Mouse (Mus musculus): ENCODE results near the gene Birc5. TPM values are rescaled to one million over a fixed set of nuclear protein-coding genes. Genes with fewer than 3 reads are reported as not detected.

The Birc5 gene
- polyA plus RNA-seq, 1 experiment from 2014 or later, result 14.9 TPM

DNA sequence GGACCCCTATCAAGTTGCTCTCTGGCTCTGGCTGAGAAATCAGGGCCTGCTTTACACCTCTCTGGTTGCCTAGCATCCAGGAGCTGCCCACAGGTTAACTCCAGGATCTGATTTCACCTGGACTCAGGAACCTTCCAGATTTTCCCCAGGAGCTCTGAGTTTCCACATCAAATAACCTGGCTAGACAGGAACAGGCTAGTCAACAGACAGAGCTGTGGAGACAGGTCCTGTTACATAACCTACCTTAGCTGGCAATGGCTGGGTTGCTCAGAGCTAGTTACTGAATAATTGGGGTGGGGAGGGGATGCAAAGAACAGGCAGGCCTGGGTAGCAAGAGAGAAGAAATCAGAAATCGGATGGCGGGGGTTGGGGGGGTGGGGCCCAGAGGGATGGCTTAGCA lies 4.1 kb upstream of the Birc5 start:
- H3K4me2 ChIP-seq (ENCODE audit: low read depth, low read length), result no peak overlapping the region
- H3K4me3 ChIP-seq (ENCODE audit: low read depth, low read length), result no peak overlapping the region
- 90% methylated on average over 2 of the region's 2 CpGs for WGBS
- peaks cover 11% of the 10 kb centered on the region for H3K4me1 ChIP-seq (ENCODE audit: control insufficient read depth, insufficient read depth, low read length)
- H3K36me3 ChIP-seq (ENCODE audit: control insufficient read depth, insufficient read depth, low read length), result no peaks in the 10 kb centered on the region
- no peaks in the 10 kb centered on the region for H3K27me3 ChIP-seq (ENCODE audit: control insufficient read depth, insufficient read depth, low read length)
- H3K9ac ChIP-seq (replicated peaks; ENCODE audit: low read depth, low read length), result no peak overlapping the region
- no peaks in the 10 kb centered on the region for H3K9me3 ChIP-seq (ENCODE audit: control insufficient read depth, low read length)
- no peak overlapping the region for H3K27ac ChIP-seq (ENCODE audit: low read depth, low read length)
- ATAC-seq (ENCODE audit: low read depth), result no peak

DNA sequence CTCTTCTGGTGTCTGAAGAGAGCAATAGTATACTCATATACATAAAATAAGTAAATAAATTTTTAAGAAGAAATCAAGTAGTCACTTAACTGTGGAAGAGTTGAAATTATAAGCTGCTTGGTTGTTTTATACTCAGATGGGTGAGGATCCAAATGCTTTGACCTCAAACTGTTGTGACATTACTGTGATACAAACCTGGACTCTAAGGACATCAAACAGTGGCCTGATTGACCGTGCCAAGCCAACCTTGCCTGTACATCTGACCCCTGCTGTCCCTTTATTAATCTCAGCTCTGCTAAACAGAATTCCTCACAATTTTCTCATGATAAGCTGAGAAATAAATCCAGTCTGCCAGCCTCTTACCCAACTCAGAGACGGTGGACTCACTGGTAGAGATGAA lies 3.4 kb upstream of the Birc5 start:
- WGBS, result 79% methylated on average over 2 of the region's 2 CpGs
- no peak for ATAC-seq (ENCODE audit: low read depth)

DNA sequence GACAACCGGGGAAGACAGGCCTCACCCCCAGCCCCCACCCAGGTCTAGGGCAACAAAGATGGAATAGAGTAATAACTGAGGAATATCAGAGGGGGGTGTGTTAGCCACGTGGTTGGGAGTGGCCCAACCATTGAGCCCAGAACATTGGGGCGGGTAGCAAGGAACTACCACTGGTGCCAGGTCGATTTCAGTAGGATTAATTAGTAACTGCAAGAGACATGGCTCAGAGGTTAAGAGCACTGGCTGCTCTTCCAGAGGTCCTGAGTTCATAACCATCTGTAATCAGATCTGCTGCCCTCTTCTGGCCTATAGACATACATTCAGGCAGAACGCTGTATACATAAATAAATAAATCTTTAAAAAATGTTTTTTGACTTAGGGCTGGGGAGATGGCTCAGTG lies 2.4 kb upstream of the Birc5 start:
- Histone ChIP-seq H3K27me3 (ENCODE audit: control insufficient read depth, insufficient read depth, low read length) (no peaks in the 10 kb centered on the region), H3K27ac (ENCODE audit: low read depth, low read length) (no peak overlapping the region), H3K4me3 (ENCODE audit: low read depth, low read length) (no peak overlapping the region), H3K9ac (replicated peaks; ENCODE audit: low read depth, low read length) (no peak overlapping the region), H3K4me1 (ENCODE audit: control insufficient read depth, insufficient read depth, low read length) (peaks cover 11% of the 10 kb centered on the region), H3K36me3 (ENCODE audit: control insufficient read depth, insufficient read depth, low read length) (no peaks in the 10 kb centered on the region), H3K4me2 (ENCODE audit: low read depth, low read length) (no peak overlapping the region), H3K9me3 (ENCODE audit: control insufficient read depth, low read length) (no peaks in the 10 kb centered on the region)
- 54% methylated on average over 5 of the region's 5 CpGs for WGBS
- ATAC-seq (ENCODE audit: low read depth), result no peak

More for the DNA sequence above, 3.4 kb upstream of the Birc5 start:
- Histone ChIP-seq H3K9me3 (ENCODE audit: control insufficient read depth, low read length) (no peaks in the 10 kb centered on the region), H3K9ac (replicated peaks; ENCODE audit: low read depth, low read length) (no peak overlapping the region), H3K4me1 (ENCODE audit: control insufficient read depth, insufficient read depth, low read length) (peaks cover 11% of the 10 kb centered on the region), H3K4me2 (ENCODE audit: low read depth, low read length) (no peak overlapping the region), H3K27me3 (ENCODE audit: control insufficient read depth, insufficient read depth, low read length) (no peaks in the 10 kb centered on the region), H3K27ac (ENCODE audit: low read depth, low read length) (no peak overlapping the region), H3K36me3 (ENCODE audit: control insufficient read depth, insufficient read depth, low read length) (no peaks in the 10 kb centered on the region), H3K4me3 (ENCODE audit: low read depth, low read length) (no peak overlapping the region)

DNA sequence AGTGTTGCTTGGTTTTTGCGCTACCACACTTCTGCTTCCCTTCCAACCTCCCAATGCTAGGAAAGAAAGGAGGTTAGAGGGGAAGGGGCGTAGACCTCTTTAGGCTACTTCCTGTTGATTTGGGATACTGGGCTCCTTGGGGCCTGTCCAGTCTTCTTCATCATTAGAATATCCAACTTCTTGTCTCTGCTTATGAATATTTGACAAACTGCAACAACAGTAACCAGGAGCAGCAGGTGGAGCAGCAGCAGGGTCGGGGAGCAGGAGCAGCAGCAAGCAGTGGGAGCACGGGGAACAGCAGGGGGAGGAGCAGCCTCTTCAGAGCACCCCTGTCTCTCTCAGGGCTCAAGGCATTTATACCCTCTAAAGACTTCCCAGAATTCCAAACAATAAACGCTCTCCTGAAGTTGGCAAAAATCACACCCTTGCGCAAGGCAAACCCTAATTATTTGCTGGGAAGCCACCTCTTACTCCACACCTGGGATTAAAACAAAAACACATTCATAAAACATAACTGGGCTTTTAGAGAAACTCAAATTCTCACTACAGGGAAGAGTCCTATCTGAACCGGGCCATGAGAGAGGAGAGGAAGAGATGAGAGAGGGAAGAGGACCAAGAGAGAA lies 1.3 kb upstream of the Birc5 start:
- Histone ChIP-seq H3K9ac (replicated peaks; ENCODE audit: low read depth, low read length) (no peak overlapping the region; the same call in 1 of the 2 replicates), H3K36me3 (ENCODE audit: control insufficient read depth, insufficient read depth, low read length) (no peaks in the 10 kb centered on the region), H3K4me2 (ENCODE audit: low read depth, low read length) (peak overlapping the region; percentile 83), H3K27ac (ENCODE audit: low read depth, low read length) (peak overlapping the region; percentile 95; the same call in 1 of the 2 replicates), H3K9me3 (ENCODE audit: control insufficient read depth, low read length) (no peaks in the 10 kb centered on the region), H3K4me1 (ENCODE audit: control insufficient read depth, insufficient read depth, low read length) (peaks cover 11% of the 10 kb centered on the region), H3K27me3 (ENCODE audit: control insufficient read depth, insufficient read depth, low read length) (no peaks in the 10 kb centered on the region), H3K4me3 (ENCODE audit: low read depth, low read length) (no peak overlapping the region)
- WGBS, result 84% methylated on average over 7 of the region's 7 CpGs
- ATAC-seq (ENCODE audit: low read depth), result no peak

DNA sequence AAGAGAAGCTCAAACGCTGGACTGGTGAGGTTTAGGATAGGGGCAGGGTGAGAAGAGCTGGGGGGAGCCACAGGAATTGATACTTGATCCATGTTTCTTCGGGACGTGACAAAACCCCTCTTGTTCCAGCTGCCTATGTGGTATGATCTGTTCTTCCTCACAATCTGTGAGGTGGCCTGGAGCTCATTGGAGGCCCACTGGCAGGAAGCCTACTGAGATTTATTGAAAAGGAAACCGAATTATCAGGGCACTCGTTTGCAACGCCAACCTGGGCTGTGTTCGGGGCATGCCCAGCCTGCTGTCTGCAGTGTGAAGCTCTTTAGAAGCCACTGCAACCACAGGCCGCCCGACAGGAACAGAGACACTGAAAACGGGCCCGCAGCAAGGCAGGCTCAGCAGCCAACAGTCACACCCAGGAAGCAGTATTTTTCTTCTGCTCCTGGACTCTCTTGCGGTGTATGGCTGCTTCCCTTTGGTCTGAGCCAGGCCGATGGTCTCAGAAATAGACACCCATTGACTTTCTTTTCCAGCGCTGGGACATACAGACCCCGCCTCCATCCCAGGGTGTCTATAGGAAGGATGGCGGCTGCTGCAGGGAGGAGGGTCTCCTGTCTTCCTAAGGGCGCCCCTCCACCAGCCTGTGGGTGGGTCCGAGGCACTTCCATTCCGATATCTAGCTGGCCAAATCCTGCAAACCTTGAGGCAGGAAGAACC lies 623 bp upstream of the Birc5 start:
- Histone ChIP-seq H3K9ac (replicated peaks; ENCODE audit: low read depth, low read length) (peak overlapping the region; percentile 76), H3K27ac (ENCODE audit: low read depth, low read length) (peak overlapping the region; percentile 95), H3K4me3 (ENCODE audit: low read depth, low read length) (peak overlapping the region; percentile 48), H3K9me3 (ENCODE audit: control insufficient read depth, low read length) (no peaks in the 10 kb centered on the region), H3K36me3 (ENCODE audit: control insufficient read depth, insufficient read depth, low read length) (no peaks in the 10 kb centered on the region), H3K4me2 (ENCODE audit: low read depth, low read length) (peak overlapping the region; percentile 83), H3K27me3 (ENCODE audit: control insufficient read depth, insufficient read depth, low read length) (no peaks in the 10 kb centered on the region), H3K4me1 (ENCODE audit: control insufficient read depth, insufficient read depth, low read length) (peaks cover 11% of the 10 kb centered on the region)
- WGBS, result 8% methylated on average over 19 of the region's 19 CpGs
- peak; percentile 86 for ATAC-seq (ENCODE audit: low read depth)

DNA sequence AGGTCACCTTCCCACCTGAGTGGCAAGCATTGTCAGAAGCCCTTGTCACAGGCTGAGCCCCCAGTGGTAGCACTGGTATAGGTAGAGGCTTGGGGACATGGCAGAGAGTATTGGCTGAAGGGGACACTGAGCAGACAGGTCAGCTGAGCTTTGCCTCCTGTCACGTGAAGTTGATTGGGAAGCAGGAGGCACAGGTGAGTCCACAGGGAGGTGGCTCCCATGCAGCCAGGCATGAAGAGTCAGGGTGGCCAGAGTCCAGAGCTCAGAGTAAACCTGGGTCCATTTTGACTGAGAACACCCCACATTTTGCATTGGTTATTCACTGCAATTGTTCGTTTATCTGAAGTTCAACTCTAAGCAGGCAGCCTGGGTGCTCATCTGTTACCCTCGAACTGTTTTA lies 3.8 kb downstream of the Birc5 start:
- Histone ChIP-seq H3K27me3 (ENCODE audit: control insufficient read depth, insufficient read depth, low read length) (no peaks in the 10 kb centered on the region), H3K4me3 (ENCODE audit: low read depth, low read length) (no peak overlapping the region), H3K36me3 (ENCODE audit: control insufficient read depth, insufficient read depth, low read length) (no peaks in the 10 kb centered on the region), H3K4me1 (ENCODE audit: control insufficient read depth, insufficient read depth, low read length) (peaks cover 11% of the 10 kb centered on the region), H3K9ac (replicated peaks; ENCODE audit: low read depth, low read length) (no peak overlapping the region), H3K4me2 (ENCODE audit: low read depth, low read length) (no peak overlapping the region), H3K9me3 (ENCODE audit: control insufficient read depth, low read length) (no peaks in the 10 kb centered on the region), H3K27ac (ENCODE audit: low read depth, low read length) (no peak overlapping the region)
- 97% methylated on average over 3 of the region's 3 CpGs for WGBS
- ATAC-seq (ENCODE audit: low read depth), result no peak

DNA sequence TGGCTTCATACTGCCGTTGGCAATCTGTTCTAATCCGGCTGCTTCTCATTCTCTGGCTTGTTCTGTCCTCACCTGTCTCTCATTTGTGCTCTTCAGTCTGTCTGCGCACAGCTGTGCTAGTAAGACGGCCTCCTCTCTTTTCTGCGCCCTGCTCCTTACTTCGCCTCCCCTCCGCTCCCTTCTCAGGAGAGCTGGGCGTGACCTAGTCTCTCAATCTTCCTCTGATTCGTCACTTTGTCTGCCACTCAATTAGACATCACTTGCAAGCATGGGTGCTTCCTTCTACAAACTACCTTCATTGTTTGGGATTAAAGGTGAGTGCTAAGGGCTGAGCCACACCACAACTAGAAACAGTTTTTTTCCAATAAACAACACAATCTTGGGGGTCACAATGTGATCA lies 5.2 kb downstream of the Birc5 start:
- ATAC-seq (ENCODE audit: low read depth), result no peak
- H3K4me1 ChIP-seq (ENCODE audit: control insufficient read depth, insufficient read depth, low read length), result peaks cover 4% of the 10 kb centered on the region; the same call in 1 of the 2 replicates
- H3K36me3 ChIP-seq (ENCODE audit: control insufficient read depth, insufficient read depth, low read length), result no peaks in the 10 kb centered on the region
- no peak overlapping the region for H3K27ac ChIP-seq (ENCODE audit: low read depth, low read length)
- no peaks in the 10 kb centered on the region for H3K9me3 ChIP-seq (ENCODE audit: control insufficient read depth, low read length)
- H3K27me3 ChIP-seq (ENCODE audit: control insufficient read depth, insufficient read depth, low read length), result no peaks in the 10 kb centered on the region
- H3K4me2 ChIP-seq (ENCODE audit: low read depth, low read length), result no peak overlapping the region
- WGBS, result 95% methylated on average over 9 of the region's 9 CpGs
- H3K4me3 ChIP-seq (ENCODE audit: low read depth, low read length), result no peak overlapping the region
- H3K9ac ChIP-seq (replicated peaks; ENCODE audit: low read depth, low read length), result no peak overlapping the region

DNA sequence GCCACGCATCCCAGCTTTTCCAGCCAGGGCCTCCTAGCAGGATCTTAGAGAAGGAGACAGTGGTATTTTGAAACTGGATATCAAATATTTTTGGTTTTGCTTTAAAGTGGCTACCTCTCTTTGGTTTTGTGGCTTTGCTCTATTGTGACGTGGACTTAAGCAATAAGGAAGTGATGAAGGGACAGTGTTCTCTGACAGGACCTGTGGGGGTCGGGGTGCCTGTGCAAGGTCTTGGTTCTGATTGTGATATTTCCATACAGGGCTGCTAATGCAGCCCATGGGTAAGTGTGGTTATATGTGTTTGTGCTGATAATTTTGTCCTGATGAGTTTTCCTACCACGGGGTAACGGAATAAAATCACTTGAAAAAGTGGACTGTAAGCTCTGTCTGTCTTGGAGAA lies 6.3 kb downstream of the Birc5 start:
- no peak for ATAC-seq (ENCODE audit: low read depth)
- Histone ChIP-seq H3K4me3 (ENCODE audit: low read depth, low read length) (no peak overlapping the region), H3K4me2 (ENCODE audit: low read depth, low read length) (no peak overlapping the region), H3K27me3 (ENCODE audit: control insufficient read depth, insufficient read depth, low read length) (no peaks in the 10 kb centered on the region), H3K4me1 (ENCODE audit: control insufficient read depth, insufficient read depth, low read length) (no peaks in the 10 kb centered on the region), H3K27ac (ENCODE audit: low read depth, low read length) (no peak overlapping the region), H3K9me3 (ENCODE audit: control insufficient read depth, low read length) (no peaks in the 10 kb centered on the region), H3K36me3 (ENCODE audit: control insufficient read depth, insufficient read depth, low read length) (no peaks in the 10 kb centered on the region), H3K9ac (replicated peaks; ENCODE audit: low read depth, low read length) (no peak overlapping the region)
- WGBS, result 98% methylated on average over 5 of the region's 5 CpGs

DNA sequence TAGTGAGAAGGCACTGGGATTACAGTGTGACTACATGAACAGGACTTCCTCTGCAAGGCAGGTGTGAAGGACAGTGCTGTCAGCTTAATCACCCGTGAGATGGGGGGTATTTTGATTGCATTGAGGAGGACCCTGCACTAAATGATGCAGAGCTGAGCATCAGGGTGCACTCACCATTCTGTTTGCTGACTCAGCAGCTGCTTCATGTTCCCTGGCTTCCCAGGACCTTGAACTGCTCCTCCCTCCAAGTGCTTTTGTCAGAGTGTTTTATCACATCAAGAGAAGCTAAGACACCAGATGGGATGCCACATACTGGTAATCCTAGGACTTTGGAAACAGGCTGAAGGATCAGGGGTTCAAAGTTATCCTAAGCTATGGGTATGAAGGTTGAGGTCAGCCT lies 6.9 kb downstream of the Birc5 start:
- Histone ChIP-seq H3K27ac (ENCODE audit: low read depth, low read length) (no peak overlapping the region), H3K27me3 (ENCODE audit: control insufficient read depth, insufficient read depth, low read length) (no peaks in the 10 kb centered on the region), H3K9me3 (ENCODE audit: control insufficient read depth, low read length) (no peaks in the 10 kb centered on the region), H3K4me3 (ENCODE audit: low read depth, low read length) (no peak overlapping the region), H3K36me3 (ENCODE audit: control insufficient read depth, insufficient read depth, low read length) (no peaks in the 10 kb centered on the region), H3K9ac (replicated peaks; ENCODE audit: low read depth, low read length) (no peak overlapping the region), H3K4me2 (ENCODE audit: low read depth, low read length) (no peak overlapping the region), H3K4me1 (ENCODE audit: control insufficient read depth, insufficient read depth, low read length) (no peaks in the 10 kb centered on the region)
- ATAC-seq (ENCODE audit: low read depth), result no peak
- 95% methylated on average over 1 of the region's 1 CpGs for WGBS

Data from neural tube, embryonic 14.5 days (tissue).